Mouse (Mus musculus): ENCODE measurements at regions not wholly inside any gene's neighbourhood (a gene's known extent, or its start where the extent isn't known, plus 50 kb on each side); places are given as distances from the start of the nearest gene placed in this dataset.
A peak's percentile ranks its signal among the peaks of the same experiment; 100 is the strongest.

DNA sequence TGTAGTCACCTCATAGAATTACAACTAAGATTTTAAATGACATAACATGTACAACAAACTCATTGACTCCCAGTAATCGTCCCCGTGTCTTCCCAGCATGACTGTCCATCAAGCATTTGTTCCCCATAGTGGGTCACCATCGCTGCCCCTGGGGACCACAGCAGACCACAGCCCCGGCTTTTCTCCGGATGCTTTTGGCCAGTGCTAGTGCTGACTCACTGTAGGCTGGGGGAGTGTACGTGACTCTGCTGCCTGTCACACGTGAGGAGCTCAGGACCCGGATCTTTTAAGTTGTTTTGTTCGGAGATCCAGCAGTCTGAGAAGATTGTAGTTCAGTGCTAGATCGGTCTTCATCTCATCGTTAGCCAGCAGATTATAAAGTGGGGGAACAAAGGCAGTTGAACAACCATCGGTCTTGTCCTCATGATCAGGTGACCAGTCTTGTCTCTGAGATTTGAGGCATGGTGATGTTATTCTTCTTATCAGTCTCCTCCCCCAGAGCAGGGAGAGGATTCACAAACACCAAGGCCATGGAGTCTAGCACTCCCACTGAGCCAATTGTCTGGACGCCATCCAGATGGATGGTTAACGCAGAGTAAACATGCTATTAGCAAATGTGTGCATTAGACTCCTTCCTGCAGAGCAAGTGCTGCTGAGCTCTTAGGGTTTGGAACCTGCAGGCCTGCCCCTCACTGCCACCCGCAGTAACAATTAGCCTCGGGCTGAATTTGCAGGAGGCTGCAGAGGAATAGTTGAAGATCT lies 87.2 kb upstream of the Tspan5 start:
- H3K4me2 ChIP-seq (replicated peaks; ENCODE audit: low read depth, low read length), result no peak overlapping the region
- 62% methylated on average over 16 of the region's 16 CpGs for WGBS
- H3K4me1 ChIP-seq (ENCODE audit: insufficient read depth, low read length), result no peaks in the 10 kb centered on the region
- no peak overlapping the region for H3K9ac ChIP-seq (replicated peaks; ENCODE audit: low read length)
- no peaks in the 10 kb centered on the region for H3K36me3 ChIP-seq (ENCODE audit: insufficient read depth, low read length)
- H3K4me3 ChIP-seq (ENCODE audit: low read length), result no peak overlapping the region
- H3K27ac ChIP-seq (ENCODE audit: low read length), result no peak overlapping the region
- no peaks in the 10 kb centered on the region for H3K27me3 ChIP-seq (ENCODE audit: insufficient read depth, low read length)
- ATAC-seq (ENCODE audit: low FRiP score, low TSS enrichment), result no peak
- peaks cover 23% of the 10 kb centered on the region for H3K9me3 ChIP-seq (ENCODE audit: low read length)

DNA sequence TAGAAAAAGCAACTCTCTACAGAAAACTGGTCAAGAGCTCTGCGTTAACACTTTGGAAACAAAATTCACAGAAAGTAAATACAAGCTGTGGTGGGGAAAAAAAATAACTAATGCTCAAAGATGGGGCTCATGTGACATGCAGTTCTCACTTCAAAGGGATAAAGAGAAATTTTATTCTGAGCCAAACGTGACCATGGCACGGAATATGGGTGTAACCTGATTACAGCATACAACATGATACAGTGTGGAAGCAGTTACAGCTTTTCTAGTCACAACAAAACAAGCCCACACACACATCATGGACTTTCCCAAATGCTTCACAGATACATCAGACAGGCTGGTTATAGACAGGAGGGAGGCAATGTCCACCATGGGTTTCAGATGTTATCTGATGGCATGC lies 86.5 kb upstream of the Tspan5 start:
- no peak overlapping the region for H3K27ac ChIP-seq (ENCODE audit: low read length)
- H3K4me1 ChIP-seq (ENCODE audit: insufficient read depth, low read length), result no peaks in the 10 kb centered on the region
- no peak overlapping the region for H3K4me3 ChIP-seq (ENCODE audit: low read length)
- no peak overlapping the region for H3K4me2 ChIP-seq (replicated peaks; ENCODE audit: low read depth, low read length)
- H3K9ac ChIP-seq (replicated peaks; ENCODE audit: low read length), result no peak overlapping the region
- WGBS, result 65% methylated on average over 3 of the region's 3 CpGs
- no peaks in the 10 kb centered on the region for H3K27me3 ChIP-seq (ENCODE audit: insufficient read depth, low read length)
- no peak for ATAC-seq (ENCODE audit: low FRiP score, low TSS enrichment)
- H3K36me3 ChIP-seq (ENCODE audit: insufficient read depth, low read length), result no peaks in the 10 kb centered on the region
- peaks cover 23% of the 10 kb centered on the region for H3K9me3 ChIP-seq (ENCODE audit: low read length)

DNA sequence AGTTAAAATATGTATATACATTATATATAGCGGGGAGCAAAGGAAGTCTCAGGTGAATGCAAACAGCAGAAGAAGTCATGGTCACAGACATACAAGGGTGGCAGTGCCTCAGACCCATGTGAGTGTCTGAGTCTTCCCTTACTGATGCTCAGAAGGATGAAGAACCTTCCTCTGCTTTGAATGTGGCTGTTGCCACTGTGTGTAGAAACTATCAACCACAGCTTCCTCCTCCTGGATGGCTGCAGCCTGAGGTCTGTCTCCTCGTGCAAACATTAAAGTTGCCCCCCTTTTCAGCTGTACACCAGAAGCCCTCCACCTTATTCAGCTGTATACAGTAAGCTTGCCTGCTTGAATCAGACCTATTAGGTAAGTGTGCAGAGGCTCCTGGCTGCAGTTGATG lies 79.4 kb upstream of the Tspan5 start:
- H3K9me3 ChIP-seq (ENCODE audit: low read length), result peaks cover 17% of the 10 kb centered on the region
- H3K4me1 ChIP-seq (ENCODE audit: insufficient read depth, low read length), result no peaks in the 10 kb centered on the region
- H3K4me2 ChIP-seq (replicated peaks; ENCODE audit: low read depth, low read length), result no peak overlapping the region
- ATAC-seq (ENCODE audit: low FRiP score, low TSS enrichment), result no peak
- H3K36me3 ChIP-seq (ENCODE audit: insufficient read depth, low read length), result no peaks in the 10 kb centered on the region
- no peak overlapping the region for H3K27ac ChIP-seq (ENCODE audit: low read length)
- H3K9ac ChIP-seq (replicated peaks; ENCODE audit: low read length), result no peak overlapping the region
- 89% methylated on average over 2 of the region's 2 CpGs for WGBS
- no peaks in the 10 kb centered on the region for H3K27me3 ChIP-seq (ENCODE audit: insufficient read depth, low read length)
- no peak overlapping the region for H3K4me3 ChIP-seq (ENCODE audit: low read length)

DNA sequence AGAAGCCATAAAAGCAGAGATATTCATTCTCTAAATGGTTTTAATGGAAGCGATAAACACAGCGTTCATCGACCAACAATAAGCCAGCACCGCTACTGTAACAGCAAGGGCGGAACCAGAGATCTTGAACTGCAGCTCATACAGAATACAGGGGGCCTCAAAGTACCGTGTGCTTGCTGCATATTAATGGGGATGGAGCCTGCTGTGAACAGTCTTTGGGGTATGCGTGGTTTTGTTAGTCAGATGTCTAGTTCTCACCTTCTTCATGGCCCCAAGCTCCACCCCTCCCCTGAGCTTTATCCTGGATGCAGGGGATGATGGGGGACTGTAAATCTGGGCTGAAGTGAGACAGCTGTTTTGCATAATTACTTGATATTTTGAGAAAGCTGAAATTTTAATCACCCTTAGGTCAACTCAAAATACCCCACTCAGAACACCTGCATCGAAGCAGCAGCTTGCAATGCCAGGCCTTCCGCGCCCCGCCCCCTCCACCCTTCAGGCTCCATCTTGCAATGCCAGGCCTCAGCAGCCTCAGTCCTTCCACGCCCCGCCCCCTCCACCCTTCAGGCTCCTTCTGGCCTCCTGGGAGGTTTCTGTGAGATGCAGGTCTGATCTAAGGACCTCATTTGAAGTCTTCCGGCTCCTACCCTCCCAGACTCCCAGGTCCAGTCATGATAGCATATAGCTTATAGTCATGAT lies 73.5 kb upstream of the Tspan5 start:
- H3K4me3 ChIP-seq (ENCODE audit: low read length), result no peak overlapping the region
- H3K36me3 ChIP-seq (ENCODE audit: insufficient read depth, low read length), result no peaks in the 10 kb centered on the region
- H3K9ac ChIP-seq (replicated peaks; ENCODE audit: low read length), result no peak overlapping the region
- H3K27ac ChIP-seq (ENCODE audit: low read length), result no peak overlapping the region
- H3K9me3 ChIP-seq (ENCODE audit: low read length), result peaks cover 6% of the 10 kb centered on the region
- ATAC-seq (ENCODE audit: low FRiP score, low TSS enrichment), result no peak
- H3K4me1 ChIP-seq (ENCODE audit: insufficient read depth, low read length), result no peaks in the 10 kb centered on the region
- no peaks in the 10 kb centered on the region for H3K27me3 ChIP-seq (ENCODE audit: insufficient read depth, low read length)
- 85% methylated on average over 14 of the region's 14 CpGs for WGBS
- no peak overlapping the region for H3K4me2 ChIP-seq (replicated peaks; ENCODE audit: low read depth, low read length)

DNA sequence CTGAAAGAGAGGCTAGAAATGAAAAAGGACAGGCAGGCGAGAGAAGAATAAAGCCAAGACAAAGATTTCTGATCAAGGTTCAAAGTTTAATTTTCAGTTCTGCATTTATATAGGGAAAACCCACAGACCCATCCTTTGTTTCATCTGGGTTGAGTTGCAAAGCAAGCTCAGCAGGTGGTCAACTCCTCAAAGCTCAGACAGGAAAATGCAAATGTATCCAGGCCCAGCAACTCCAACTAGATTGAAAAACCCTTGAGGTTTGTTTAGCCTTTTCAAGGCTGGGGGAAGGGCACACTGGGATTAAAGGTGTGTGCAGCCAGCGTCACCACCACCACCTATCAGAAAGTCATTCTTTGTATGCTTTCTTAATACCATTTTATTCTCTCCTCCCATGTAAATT lies 66.1 kb upstream of the Tspan5 start:
- Histone ChIP-seq H3K4me3 (ENCODE audit: low read length) (no peak overlapping the region), H3K27ac (ENCODE audit: low read length) (no peak overlapping the region), H3K9ac (replicated peaks; ENCODE audit: low read length) (no peak overlapping the region), H3K4me2 (replicated peaks; ENCODE audit: low read depth, low read length) (no peak overlapping the region), H3K27me3 (ENCODE audit: insufficient read depth, low read length) (no peaks in the 10 kb centered on the region), H3K4me1 (ENCODE audit: insufficient read depth, low read length) (no peaks in the 10 kb centered on the region), H3K36me3 (ENCODE audit: insufficient read depth, low read length) (no peaks in the 10 kb centered on the region), H3K9me3 (ENCODE audit: low read length) (no peaks in the 10 kb centered on the region)
- WGBS, result 66% methylated on average over 2 of the region's 2 CpGs
- no peak for ATAC-seq (ENCODE audit: low FRiP score, low TSS enrichment)

DNA sequence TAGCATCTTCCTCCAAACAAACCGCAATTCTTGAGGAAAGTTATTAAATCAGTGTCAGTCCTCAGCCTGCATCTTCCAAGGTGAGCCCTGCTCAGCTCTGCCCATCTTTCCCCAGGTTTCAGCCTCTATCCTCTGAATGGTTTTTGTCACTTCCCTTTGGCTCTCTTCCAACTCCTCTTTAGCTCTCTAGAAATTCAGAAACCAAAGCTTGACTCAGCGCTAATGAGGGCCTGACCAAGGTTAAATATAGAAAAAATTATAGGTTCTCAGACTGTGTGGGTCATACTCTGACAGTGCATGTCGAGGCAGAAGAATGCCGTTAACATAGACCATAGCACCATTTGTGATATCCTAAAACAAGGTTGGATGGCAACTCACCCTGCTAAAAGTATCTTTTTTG lies 63.6 kb upstream of the Tspan5 start:
- 76% methylated on average over 4 of the region's 4 CpGs for WGBS
- no peak overlapping the region for H3K9ac ChIP-seq (replicated peaks; ENCODE audit: low read length)
- no peak overlapping the region for H3K27ac ChIP-seq (ENCODE audit: low read length)
- H3K36me3 ChIP-seq (ENCODE audit: insufficient read depth, low read length), result no peaks in the 10 kb centered on the region
- no peaks in the 10 kb centered on the region for H3K27me3 ChIP-seq (ENCODE audit: insufficient read depth, low read length)
- H3K4me1 ChIP-seq (ENCODE audit: insufficient read depth, low read length), result no peaks in the 10 kb centered on the region
- H3K9me3 ChIP-seq (ENCODE audit: low read length), result no peaks in the 10 kb centered on the region
- no peak for ATAC-seq (ENCODE audit: low FRiP score, low TSS enrichment)
- no peak overlapping the region for H3K4me3 ChIP-seq (ENCODE audit: low read length)
- no peak overlapping the region for H3K4me2 ChIP-seq (replicated peaks; ENCODE audit: low read depth, low read length)

DNA sequence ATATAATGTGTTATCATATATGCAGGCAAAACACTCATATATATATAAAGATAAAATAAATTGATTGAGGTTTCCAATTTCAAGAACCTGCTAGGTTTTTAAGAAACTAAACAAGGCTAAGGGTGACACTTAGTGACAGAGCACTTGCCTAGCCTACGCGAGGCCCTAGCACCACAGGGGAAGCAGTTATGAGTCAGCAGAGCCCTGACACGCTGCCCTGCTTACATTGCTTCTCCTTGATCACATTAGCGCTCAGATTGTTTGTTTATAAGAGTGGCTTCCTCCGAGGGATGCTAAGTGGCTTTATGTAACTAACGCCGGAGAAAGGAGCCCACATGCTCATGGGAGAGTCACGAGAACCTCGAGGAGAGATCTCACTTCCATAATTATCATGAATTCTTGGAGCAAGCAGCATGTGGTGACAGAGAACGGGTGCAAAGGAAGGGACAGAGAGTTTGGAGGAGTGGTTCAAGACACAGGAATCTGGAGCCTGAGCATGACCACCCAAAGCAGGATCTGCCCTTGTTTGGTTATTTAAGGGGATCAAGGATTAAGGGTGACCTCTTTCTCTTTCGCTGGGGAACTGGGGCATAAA lies 55.3 kb upstream of the Tspan5 start:
- H3K9ac ChIP-seq (replicated peaks; ENCODE audit: low read length), result no peak overlapping the region
- H3K36me3 ChIP-seq (ENCODE audit: insufficient read depth, low read length), result no peaks in the 10 kb centered on the region
- whole genome bisulfite sequencing, result 57% methylated on average over 11 of the region's 11 CpGs
- H3K27me3 ChIP-seq (ENCODE audit: insufficient read depth, low read length), result no peaks in the 10 kb centered on the region
- H3K4me1 ChIP-seq (ENCODE audit: insufficient read depth, low read length), result no peaks in the 10 kb centered on the region
- no peaks in the 10 kb centered on the region for H3K9me3 ChIP-seq (ENCODE audit: low read length)
- no peak overlapping the region for H3K4me3 ChIP-seq (ENCODE audit: low read length)
- H3K4me2 ChIP-seq (replicated peaks; ENCODE audit: low read depth, low read length), result no peak overlapping the region
- ATAC-seq (ENCODE audit: low FRiP score, low TSS enrichment), result no peak
- H3K27ac ChIP-seq (ENCODE audit: low read length), result no peak overlapping the region

DNA sequence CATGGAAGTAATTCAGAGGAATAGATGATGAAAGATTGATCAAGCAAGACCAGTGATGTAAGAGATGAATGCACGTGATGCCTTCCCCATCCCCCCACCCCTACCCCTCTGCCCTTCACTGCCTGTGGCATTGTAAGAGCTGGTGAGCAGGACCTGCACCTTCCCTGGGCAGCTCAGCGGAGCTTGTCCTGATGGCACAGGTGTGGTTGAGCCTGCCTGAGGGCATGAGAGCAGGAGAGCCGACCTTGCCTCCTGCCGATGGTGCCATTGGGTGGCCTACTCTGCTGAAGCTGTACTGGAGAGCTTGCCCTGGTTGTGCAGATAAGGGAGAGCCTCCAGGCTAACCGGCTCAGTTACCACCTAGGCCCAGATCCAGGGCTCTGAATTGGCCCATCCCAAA lies 53.4 kb upstream of the Tspan5 start:
- Histone ChIP-seq H3K27ac (ENCODE audit: low read length) (no peak overlapping the region), H3K4me2 (replicated peaks; ENCODE audit: low read depth, low read length) (no peak overlapping the region), H3K36me3 (ENCODE audit: insufficient read depth, low read length) (no peaks in the 10 kb centered on the region), H3K27me3 (ENCODE audit: insufficient read depth, low read length) (no peaks in the 10 kb centered on the region), H3K9ac (replicated peaks; ENCODE audit: low read length) (no peak overlapping the region), H3K9me3 (ENCODE audit: low read length) (no peaks in the 10 kb centered on the region), H3K4me3 (ENCODE audit: low read length) (no peak overlapping the region), H3K4me1 (ENCODE audit: insufficient read depth, low read length) (no peaks in the 10 kb centered on the region)
- 74% methylated on average over 5 of the region's 5 CpGs for WGBS
- ATAC-seq (ENCODE audit: low FRiP score, low TSS enrichment), result peak; percentile 61; the same call in 1 of the 2 replicates
